Mouse (Mus musculus) myocyte (in vitro differentiated cells): ENCODE measurements around the gene Fgf2.

Experiments used
- CEBPB ChIP-seq: IDR thresholded peaks from 2 replicates; pipeline ENCODE4 v1.6.1; 2011; ENCODE audit warnings: mild to moderate bottlenecking, moderate library complexity; ENCODE audit not compliant: poor library complexity, insufficient read depth, severe bottlenecking
- E2F4 ChIP-seq: IDR thresholded peaks from one replicate; pipeline ENCODE4 v1.6.1; 2011; ENCODE audit warnings: mild to moderate bottlenecking, control low read depth, moderate library complexity; ENCODE audit not compliant: insufficient read depth
- MAX ChIP-seq: IDR thresholded peaks from one replicate; pipeline ENCODE4 v1.6.1; 2011; ENCODE audit warnings: low read depth, mild to moderate bottlenecking, control low read depth
- MYOD1 ChIP-seq, 3 experiments: IDR thresholded peaks; one replicate each; pipeline ENCODE4 v1.6.1; 2011; ENCODE audit warnings: control low read depth in 2 of 3, low read depth in 2 of 3, mild to moderate bottlenecking in 2 of 3, moderate library complexity in 1 of 3; ENCODE audit not compliant: insufficient read length in 2 of 3, control insufficient read depth in 1 of 3
- MYOG ChIP-seq, 3 experiments: IDR thresholded peaks; one replicate each; pipeline ENCODE4 v1.6.1; 2011; ENCODE audit warnings: control low read depth in 2 of 3, low read depth in 2 of 3, mild to moderate bottlenecking in 2 of 3; ENCODE audit not compliant: insufficient read length in 2 of 3, control insufficient read depth in 1 of 3, insufficient read depth in 1 of 3
- POLR2A ChIP-seq: IDR thresholded peaks from one replicate; pipeline ENCODE4 v1.6.1; 2011; ENCODE audit warnings: low read depth, mild to moderate bottlenecking, control low read depth, moderate library complexity; ENCODE audit not compliant: insufficient read length
- POLR2AphosphoS2 ChIP-seq: IDR thresholded peaks from one replicate; pipeline ENCODE4 v1.6.1; 2011; ENCODE audit warnings: low read depth, control low read depth; ENCODE audit not compliant: insufficient read length
- REST ChIP-seq: IDR thresholded peaks from one replicate; pipeline ENCODE4 v1.6.1; 2011; ENCODE audit warnings: mild to moderate bottlenecking, control low read depth, moderate library complexity; ENCODE audit not compliant: insufficient read depth, insufficient read length
- SRF ChIP-seq: IDR thresholded peaks from one replicate; pipeline ENCODE4 v1.6.1; 2011; ENCODE audit warnings: low read depth; ENCODE audit not compliant: control insufficient read depth, insufficient read length
- TCF12 ChIP-seq: IDR thresholded peaks from one replicate; pipeline ENCODE4 v1.6.1; 2011; ENCODE audit warnings: mild to moderate bottlenecking, control low read depth; ENCODE audit not compliant: poor library complexity, insufficient read depth, severe bottlenecking
- TCF3 ChIP-seq: IDR thresholded peaks from one replicate; pipeline ENCODE4 v1.6.1; 2011; ENCODE audit warnings: low read depth, control low read depth; ENCODE audit not compliant: insufficient read length
- USF1 ChIP-seq: IDR thresholded peaks from one replicate; pipeline ENCODE4 v1.6.1; 2011; ENCODE audit warnings: low read depth, mild to moderate bottlenecking, control low read depth, moderate library complexity

GRCm38 (mm10) chr3:37303392-37304139 is 44.6 kb upstream of the Fgf2 start:
- TF ChIP-seq POLR2AphosphoS2 (no peak), SRF (no peak), USF1 (no peak), POLR2A (no peak), MAX (no peak), CEBPB (no peak), MYOG (IDR thresholded peaks at IDR 0.05; ENCODE audit: control insufficient read depth in 1 of 3, insufficient read depth in 1 of 3, insufficient read length in 2 of 3, low read depth in 2 of 3) (no peak), MYOD1 (IDR thresholded peaks at IDR 0.05; ENCODE audit: control insufficient read depth in 1 of 3, insufficient read length in 2 of 3, low read depth in 2 of 3) (no peak), REST (no peak), TCF12 (no peak), E2F4 (no peak), TCF3 (no peak)
